Mouse (Mus musculus): Measurements from ENCODE around the gene Mab21l1. TPM values are rescaled to one million over a fixed set of nuclear protein-coding genes. Genes with fewer than 3 reads are reported as not detected.

The Mab21l1 gene
- total RNA-seq, 2 experiments from 2014 or later = not detected

GRCm38 (mm10) chr3:55794768-55795167, 12.5 kb downstream of the Mab21l1 start:
- no peak for ATAC-seq (replicated peaks; ENCODE audit: poor library complexity)

GRCm38 (mm10) chr3:55814993-55815625, 32.8 kb downstream of the Mab21l1 start:
- ATAC-seq (replicated peaks; ENCODE audit: poor library complexity) = no peak

- ATAC-seq (replicated peaks; ENCODE audit: poor library complexity) = no peak
These were observed 33.8 kb downstream of the Mab21l1 start for GRCm38 (mm10) chr3:55816096-55816495.

- ATAC-seq (replicated peaks; ENCODE audit: poor library complexity) = peak; percentile 99
These were observed 34.5 kb downstream of the Mab21l1 start for GRCm38 (mm10) chr3:55816638-55817375.

DNA sequence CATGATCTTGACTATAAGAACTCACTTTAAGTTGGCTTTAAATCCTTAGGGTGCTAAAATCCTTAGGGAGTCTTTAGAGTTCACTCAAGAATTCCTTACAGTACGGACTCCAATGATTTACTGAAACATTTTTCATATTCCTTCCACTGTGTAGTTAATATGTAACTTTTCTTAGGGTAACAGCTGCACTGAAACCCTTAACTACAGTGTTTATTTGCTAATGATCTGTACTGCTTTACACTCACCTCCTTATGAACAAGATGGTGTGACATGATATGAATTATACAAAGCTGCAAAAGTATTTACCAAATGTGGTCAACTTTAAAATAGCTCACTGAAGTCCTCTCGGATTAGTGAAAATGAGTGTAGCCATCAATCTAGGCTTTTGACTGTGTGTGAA, 35.8 kb downstream of the Mab21l1 start:
- ATAC-seq (replicated peaks; ENCODE audit: poor library complexity) = no peak

GRCm38 (mm10) chr3:55819598-55819997, 37.3 kb downstream of the Mab21l1 start:
- ATAC-seq (replicated peaks; ENCODE audit: poor library complexity) = no peak

DNA sequence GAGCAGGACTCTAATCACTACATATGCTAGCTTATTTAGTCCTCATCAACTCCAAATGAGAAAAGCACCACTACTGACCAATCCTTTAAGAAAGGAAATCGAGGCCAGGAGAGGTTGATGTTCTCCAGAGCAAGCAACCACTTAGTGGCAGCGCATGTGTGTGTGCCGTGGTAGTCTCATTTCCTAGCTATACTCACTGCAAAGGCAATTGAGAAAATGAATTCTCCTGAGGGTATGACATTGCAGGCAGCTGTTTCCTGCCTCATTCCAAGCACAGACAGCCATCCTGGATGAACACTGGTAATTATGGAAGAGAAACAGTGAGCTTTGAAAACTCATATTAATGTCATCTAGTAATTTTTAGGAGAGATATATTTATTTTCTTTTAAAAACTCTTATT, 42.6 kb downstream of the Mab21l1 start:
- no peak for ATAC-seq (replicated peaks; ENCODE audit: poor library complexity)

- peak; percentile 100 for ATAC-seq (replicated peaks; ENCODE audit: poor library complexity)
These were observed 46.4 kb downstream of the Mab21l1 start for GRCm38 (mm10) chr3:55828481-55829256.

GRCm38 (mm10) chr3:55830226-55830625, 47.9 kb downstream of the Mab21l1 start:
- ATAC-seq (replicated peaks; ENCODE audit: poor library complexity) = no peak
